Mouse (Mus musculus): ENCODE measurements at regions not wholly inside any gene's neighbourhood (a gene's known extent, or its start where the extent isn't known, plus 50 kb on each side); places are given as distances from the start of the nearest gene placed in this dataset.

- Histone ChIP-seq H3K36me3 (ENCODE audit: control insufficient read depth, insufficient read depth, low read length) (no peaks in the 10 kb centered on the region), H3K27me3 (ENCODE audit: control insufficient read depth, insufficient read depth, low read depth, low read length) (no peaks in the 10 kb centered on the region), H3K4me3 (ENCODE audit: low read length) (no peak overlapping the region), H3K4me2 (ENCODE audit: low read depth, low read length) (no peak overlapping the region), H3K9me3 (ENCODE audit: control insufficient read depth, low read length) (0 out of 2 replicates have a peak, but pooled peaks cover 2% of the 10 kb centered on the region), H3K4me1 (replicated peaks; ENCODE audit: control insufficient read depth, insufficient read depth, low read length) (no peaks in the 10 kb centered on the region), H3K27ac (ENCODE audit: low read length) (no peak overlapping the region), H3K9ac (ENCODE audit: low read length) (no peak overlapping the region)
- WGBS: 89% methylated on average over 5 of the region's 5 CpGs
- ATAC-seq (ENCODE audit: low read depth): no peak
Observed at GRCm38 (mm10) chr5:73895186-73895585, 173.0 kb downstream of the Usp46 start.

GRCm38 (mm10) chr5:73896785-73897184, 171.4 kb downstream of the Usp46 start:
- Histone ChIP-seq H3K36me3 (ENCODE audit: control insufficient read depth, insufficient read depth, low read length) (no peaks in the 10 kb centered on the region), H3K4me1 (replicated peaks; ENCODE audit: control insufficient read depth, insufficient read depth, low read length) (no peaks in the 10 kb centered on the region), H3K4me3 (ENCODE audit: low read length) (no peak overlapping the region), H3K4me2 (ENCODE audit: low read depth, low read length) (no peak overlapping the region), H3K9ac (ENCODE audit: low read length) (no peak overlapping the region), H3K27ac (ENCODE audit: low read length) (no peak overlapping the region), H3K27me3 (ENCODE audit: control insufficient read depth, insufficient read depth, low read depth, low read length) (no peaks in the 10 kb centered on the region), H3K9me3 (ENCODE audit: control insufficient read depth, low read length) (0 out of 2 replicates have a peak, but pooled peaks cover 2% of the 10 kb centered on the region)
- ATAC-seq (ENCODE audit: low read depth): no peak
- WGBS: 97% methylated on average over 1 of the region's 1 CpGs

- Histone ChIP-seq H3K27ac (ENCODE audit: low read length) (no peak overlapping the region), H3K9ac (ENCODE audit: low read length) (no peak overlapping the region)
- ATAC-seq (ENCODE audit: low read depth): no peak
Observed at GRCm38 (mm10) chr5:73901651-73902050, 166.6 kb downstream of the Usp46 start.

DNA sequence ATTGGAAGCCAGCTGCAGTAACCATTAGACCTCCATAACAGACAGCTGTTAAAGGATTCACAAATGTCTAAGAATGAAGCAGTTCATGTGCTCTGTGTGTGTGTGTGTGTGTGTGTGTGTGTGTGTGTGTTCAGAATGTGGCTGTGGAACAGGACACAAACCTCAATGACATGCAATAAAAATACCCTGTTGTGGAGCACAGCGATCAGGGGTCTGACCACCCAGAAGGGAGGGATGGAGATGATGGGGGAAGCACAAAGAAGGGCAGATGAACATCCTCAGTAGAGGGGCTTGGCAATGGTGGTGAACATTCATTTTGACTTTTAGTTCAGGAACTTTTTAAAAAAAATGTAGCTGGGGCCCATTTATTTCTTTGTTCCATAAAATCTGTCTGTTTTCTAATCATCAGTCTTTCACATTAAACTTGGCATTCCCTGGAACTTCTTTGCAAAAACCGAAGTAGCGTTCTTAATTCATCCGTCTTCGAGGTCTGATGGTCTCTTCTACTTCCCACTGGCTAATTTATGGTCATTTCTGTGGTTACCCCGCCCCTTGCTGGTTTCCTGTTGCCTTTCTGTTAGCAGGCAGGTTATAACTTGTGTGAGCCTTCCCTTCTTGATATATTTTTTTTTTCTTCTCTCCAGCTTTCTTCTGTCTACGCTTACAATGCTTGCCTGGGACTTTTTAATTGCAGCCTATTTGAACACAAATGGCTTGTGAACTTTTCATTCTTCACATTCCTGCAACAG, 165.6 kb downstream of the Usp46 start:
- no peaks in the 10 kb centered on the region; the same call in 1 of the 2 replicates for H3K4me1 ChIP-seq (replicated peaks; ENCODE audit: control insufficient read depth, insufficient read depth, low read length)
- no peak overlapping the region for H3K27ac ChIP-seq (ENCODE audit: low read length)
- no peak overlapping the region for H3K9ac ChIP-seq (ENCODE audit: low read length)
- ATAC-seq (ENCODE audit: low read depth): no peak
- H3K27me3 ChIP-seq (ENCODE audit: control insufficient read depth, insufficient read depth, low read depth, low read length): no peaks in the 10 kb centered on the region
- no peaks in the 10 kb centered on the region for H3K9me3 ChIP-seq (ENCODE audit: control insufficient read depth, low read length)
- no peak overlapping the region for H3K4me3 ChIP-seq (ENCODE audit: low read length)
- no peak overlapping the region for H3K4me2 ChIP-seq (ENCODE audit: low read depth, low read length)
- no peaks in the 10 kb centered on the region for H3K36me3 ChIP-seq (ENCODE audit: control insufficient read depth, insufficient read depth, low read length)
- WGBS: 45% methylated on average over 7 of the region's 7 CpGs

More at GRCm38 (mm10) chr5:73901651-73902050, 166.6 kb downstream of the Usp46 start:
- H3K4me3 ChIP-seq (ENCODE audit: low read length): no peak overlapping the region
- 79% methylated on average over 1 of the region's 1 CpGs for WGBS
- no peaks in the 10 kb centered on the region; the same call in 1 of the 2 replicates for H3K4me1 ChIP-seq (replicated peaks; ENCODE audit: control insufficient read depth, insufficient read depth, low read length)
- no peaks in the 10 kb centered on the region for H3K36me3 ChIP-seq (ENCODE audit: control insufficient read depth, insufficient read depth, low read length)
- H3K27me3 ChIP-seq (ENCODE audit: control insufficient read depth, insufficient read depth, low read depth, low read length): no peaks in the 10 kb centered on the region
- H3K4me2 ChIP-seq (ENCODE audit: low read depth, low read length): no peak overlapping the region
- no peaks in the 10 kb centered on the region for H3K9me3 ChIP-seq (ENCODE audit: control insufficient read depth, low read length)

- no peaks in the 10 kb centered on the region for H3K27me3 ChIP-seq (ENCODE audit: control insufficient read depth, insufficient read depth, low read depth, low read length)
- peak overlapping the region; percentile 22; the same call in 1 of the 2 replicates for H3K4me2 ChIP-seq (ENCODE audit: low read depth, low read length)
- H3K36me3 ChIP-seq (ENCODE audit: control insufficient read depth, insufficient read depth, low read length): no peaks in the 10 kb centered on the region
- no peak overlapping the region for H3K4me3 ChIP-seq (ENCODE audit: low read length)
- no peaks in the 10 kb centered on the region; the same call in 1 of the 2 replicates for H3K4me1 ChIP-seq (replicated peaks; ENCODE audit: control insufficient read depth, insufficient read depth, low read length)
- H3K27ac ChIP-seq (ENCODE audit: low read length): no peak overlapping the region
- no peak overlapping the region for H3K9ac ChIP-seq (ENCODE audit: low read length)
- ATAC-seq (ENCODE audit: low read depth): no peak
- WGBS: 49% methylated on average over 8 of the region's 8 CpGs
- no peaks in the 10 kb centered on the region for H3K9me3 ChIP-seq (ENCODE audit: control insufficient read depth, low read length)
Observed at GRCm38 (mm10) chr5:73903219-73903570, 165.0 kb downstream of the Usp46 start.

DNA sequence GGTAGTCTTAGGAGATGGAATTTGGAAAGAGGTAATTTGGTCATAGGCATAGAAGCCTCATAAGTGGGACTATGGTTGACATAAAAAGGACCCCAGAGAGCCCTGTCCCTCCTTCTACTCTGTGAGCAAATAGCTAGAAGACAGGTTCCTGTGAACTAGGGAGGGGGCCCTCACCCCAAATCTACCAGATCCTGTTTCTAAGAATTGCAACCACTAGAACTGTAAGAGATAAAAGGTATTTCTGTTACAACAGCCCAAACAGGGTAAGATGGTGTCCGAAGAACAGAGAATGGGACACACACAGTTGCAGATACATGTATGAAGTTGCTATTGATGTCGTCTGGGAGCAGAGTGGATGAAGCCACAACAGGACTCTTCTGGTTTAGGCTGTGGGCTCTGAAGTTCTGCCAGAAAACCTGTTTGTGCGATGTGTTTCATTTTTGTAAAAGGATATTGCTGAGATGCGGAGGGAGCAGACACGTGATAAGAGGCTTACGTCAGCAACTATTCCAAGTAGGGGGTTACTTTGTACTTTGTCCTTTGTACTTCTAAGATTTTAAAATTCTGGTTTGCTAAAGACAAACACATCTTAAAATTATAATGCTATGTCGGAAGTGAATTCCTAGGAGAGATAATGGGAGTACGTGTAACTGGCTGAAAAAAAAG, 164.0 kb downstream of the Usp46 start:
- H3K27ac ChIP-seq (ENCODE audit: low read length): no peak overlapping the region
- H3K9ac ChIP-seq (ENCODE audit: low read length): no peak overlapping the region
- 75% methylated on average over 8 of the region's 8 CpGs for WGBS

DNA sequence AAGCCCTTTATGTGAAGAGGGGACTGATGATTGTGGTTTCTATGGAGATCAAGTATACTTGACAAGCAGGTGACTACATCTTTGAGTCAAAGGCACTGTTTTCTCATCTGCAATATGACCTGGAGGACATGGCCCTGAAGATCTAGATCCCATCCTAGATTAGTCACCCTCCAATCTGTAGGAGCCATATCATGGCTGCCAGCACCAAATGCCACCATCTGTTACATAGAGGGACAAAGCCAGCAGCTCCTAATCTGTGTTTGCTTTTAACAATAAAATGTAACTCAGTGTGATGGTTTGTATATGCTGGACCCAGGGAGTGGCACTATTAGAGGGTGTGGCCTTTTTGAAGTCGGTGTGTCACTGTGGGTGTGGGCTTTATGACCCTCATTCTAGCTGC, 156.1 kb downstream of the Usp46 start:
- Histone ChIP-seq H3K36me3 (ENCODE audit: control insufficient read depth, insufficient read depth, low read length) (no peaks in the 10 kb centered on the region), H3K27me3 (ENCODE audit: control insufficient read depth, insufficient read depth, low read depth, low read length) (no peaks in the 10 kb centered on the region), H3K9me3 (ENCODE audit: control insufficient read depth, low read length) (no peaks in the 10 kb centered on the region), H3K9ac (ENCODE audit: low read length) (no peak overlapping the region), H3K27ac (ENCODE audit: low read length) (no peak overlapping the region), H3K4me2 (ENCODE audit: low read depth, low read length) (no peak overlapping the region), H3K4me3 (ENCODE audit: low read length) (no peak overlapping the region), H3K4me1 (replicated peaks; ENCODE audit: control insufficient read depth, insufficient read depth, low read length) (no peaks in the 10 kb centered on the region)
- no peak for ATAC-seq (ENCODE audit: low read depth)
- 80% methylated on average over 1 of the region's 1 CpGs for WGBS

More for the DNA sequence above, 164.0 kb downstream of the Usp46 start:
- no peak for ATAC-seq (ENCODE audit: low read depth)
- Histone ChIP-seq H3K36me3 (ENCODE audit: control insufficient read depth, insufficient read depth, low read length) (no peaks in the 10 kb centered on the region), H3K9me3 (ENCODE audit: control insufficient read depth, low read length) (no peaks in the 10 kb centered on the region), H3K4me1 (replicated peaks; ENCODE audit: control insufficient read depth, insufficient read depth, low read length) (no peaks in the 10 kb centered on the region; the same call in 1 of the 2 replicates), H3K27me3 (ENCODE audit: control insufficient read depth, insufficient read depth, low read depth, low read length) (no peaks in the 10 kb centered on the region), H3K4me2 (ENCODE audit: low read depth, low read length) (no peak overlapping the region), H3K4me3 (ENCODE audit: low read length) (no peak overlapping the region)

DNA sequence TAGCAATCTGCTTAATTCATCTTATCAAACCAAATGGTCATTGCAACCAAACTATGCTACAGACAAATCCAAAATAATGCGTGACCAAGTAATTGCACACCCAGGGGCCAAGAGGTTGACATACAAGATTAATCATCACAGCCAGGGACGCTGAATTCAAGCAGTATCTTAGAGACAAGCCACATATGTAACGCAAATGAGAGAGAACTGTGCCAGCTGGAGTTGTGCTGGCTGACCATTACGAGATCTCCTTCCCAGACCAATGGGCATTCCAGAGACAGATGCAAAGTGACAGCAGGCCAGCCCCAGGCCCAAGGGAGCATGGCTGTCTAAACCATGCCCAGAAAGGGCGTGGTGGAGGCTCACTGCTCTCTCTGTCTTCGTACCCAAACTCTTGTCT, 155.1 kb downstream of the Usp46 start:
- 46% methylated on average over 6 of the region's 6 CpGs for WGBS
- Histone ChIP-seq H3K9ac (ENCODE audit: low read length) (no peak overlapping the region), H3K9me3 (ENCODE audit: control insufficient read depth, low read length) (no peaks in the 10 kb centered on the region), H3K27me3 (ENCODE audit: control insufficient read depth, insufficient read depth, low read depth, low read length) (no peaks in the 10 kb centered on the region), H3K4me3 (ENCODE audit: low read length) (no peak overlapping the region), H3K4me2 (ENCODE audit: low read depth, low read length) (no peak overlapping the region), H3K36me3 (ENCODE audit: control insufficient read depth, insufficient read depth, low read length) (no peaks in the 10 kb centered on the region), H3K27ac (ENCODE audit: low read length) (no peak overlapping the region), H3K4me1 (replicated peaks; ENCODE audit: control insufficient read depth, insufficient read depth, low read length) (no peaks in the 10 kb centered on the region)
- ATAC-seq (ENCODE audit: low read depth): peak; percentile 89

DNA sequence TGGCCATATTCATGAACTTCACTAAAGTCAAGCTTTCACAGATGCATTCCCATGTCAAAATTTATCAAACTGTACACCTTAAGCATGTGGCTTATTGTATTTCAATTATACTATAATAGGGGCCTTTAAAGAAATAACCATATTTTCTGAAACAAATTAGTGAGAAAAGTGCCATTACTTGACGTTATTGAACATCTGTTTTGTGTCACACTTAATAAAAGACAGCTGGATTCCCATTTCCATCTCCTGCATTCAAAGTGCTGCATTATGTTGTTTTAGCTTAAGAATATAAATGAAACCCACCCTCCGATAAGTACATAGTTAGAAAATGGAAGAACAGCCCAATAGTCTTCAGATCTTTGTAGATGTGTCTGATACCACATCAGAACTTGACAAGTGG, 150.2 kb downstream of the Usp46 start:
- no peak overlapping the region for H3K4me2 ChIP-seq (ENCODE audit: low read depth, low read length)
- no peaks in the 10 kb centered on the region for H3K27me3 ChIP-seq (ENCODE audit: control insufficient read depth, insufficient read depth, low read depth, low read length)
- WGBS: 64% methylated on average over 2 of the region's 2 CpGs
- no peak for ATAC-seq (ENCODE audit: low read depth)
- H3K27ac ChIP-seq (ENCODE audit: low read length): no peak overlapping the region
- no peaks in the 10 kb centered on the region for H3K9me3 ChIP-seq (ENCODE audit: control insufficient read depth, low read length)
- no peak overlapping the region for H3K4me3 ChIP-seq (ENCODE audit: low read length)
- H3K4me1 ChIP-seq (replicated peaks; ENCODE audit: control insufficient read depth, insufficient read depth, low read length): no peaks in the 10 kb centered on the region
- no peaks in the 10 kb centered on the region for H3K36me3 ChIP-seq (ENCODE audit: control insufficient read depth, insufficient read depth, low read length)
- no peak overlapping the region for H3K9ac ChIP-seq (ENCODE audit: low read length)
